Mouse (Mus musculus) frontal cortex, adult 2 months (tissue): ENCODE results near the gene Gart. TPM values are rescaled to one million over a fixed set of nuclear protein-coding genes. Genes with fewer than 3 reads are reported as not detected.

Experiments used
- DNase-seq, 2 experiments: peaks; one replicate each; pipeline ENCODE4 v3.0.0; 2022; ENCODE audit warnings: low spot score in 1 of 2; ENCODE audit errors: extremely low spot score in 1 of 2
- polyA plus RNA-seq: library from polyadenylated mRNA; depleted of rRNA; stranded (reverse); fragments of >200 nt; gene quantifications from 2 replicates; pipeline ENCODE4 v1.2.3, GENCODE M21; 2012; rRNA removed

Gene Gart
- polyA plus RNA-seq: 32.0 and 35.5 TPM in 2 replicates

- DNase-seq: peak; percentile 84 to 94
Measured at GRCm38 (mm10) chr16:91646681-91647419, at the start of gene Gart. TSS of gene Gart (minus strand) at chr16:91646952.

GRCm38 (mm10) chr16:91695108-91695755, 48.5 kb upstream of the Gart start:
- no peak for DNase-seq

GRCm38 (mm10) chr16:91694455-91695084, 47.8 kb upstream of the Gart start:
- peak; percentile 33 to 80 for DNase-seq

- no peak for DNase-seq
Measured at GRCm38 (mm10) chr16:91689791-91690190, 43.0 kb upstream of the Gart start.

- DNase-seq: peak; percentile 71 to 94
Measured at GRCm38 (mm10) chr16:91688619-91689334, 42.0 kb upstream of the Gart start, which contains the start of gene Donson. TSS of gene Donson (minus strand) at chr16:91688770.

GRCm38 (mm10) chr16:91688023-91688618, 41.4 kb upstream of the Gart start:
- no peak for DNase-seq

- no peak for DNase-seq
Measured at GRCm38 (mm10) chr16:91686369-91686768, 39.6 kb upstream of the Gart start.

- no peak for DNase-seq
Measured at GRCm38 (mm10) chr16:91685526-91685925, 38.8 kb upstream of the Gart start.

GRCm38 (mm10) chr16:91680656-91681055, 33.9 kb upstream of the Gart start:
- DNase-seq: no peak

- DNase-seq: no peak
Measured at GRCm38 (mm10) chr16:91678147-91678911, 31.6 kb upstream of the Gart start.

GRCm38 (mm10) chr16:91674500-91674899, 27.7 kb upstream of the Gart start:
- DNase-seq: no peak

GRCm38 (mm10) chr16:91663795-91664194, 17.0 kb upstream of the Gart start:
- DNase-seq: no peak

- peak in 1 of 2 experiments; percentile 59 for DNase-seq
Measured at GRCm38 (mm10) chr16:91662336-91662735, 15.6 kb upstream of the Gart start.

GRCm38 (mm10) chr16:91661397-91661796, 14.6 kb upstream of the Gart start:
- no peak for DNase-seq

GRCm38 (mm10) chr16:91659798-91660197, 13.0 kb upstream of the Gart start:
- DNase-seq: no peak

- DNase-seq: no peak
Measured at GRCm38 (mm10) chr16:91658471-91658870, 11.7 kb upstream of the Gart start.

- DNase-seq: no peak
Measured at GRCm38 (mm10) chr16:91657285-91657684, 10.5 kb upstream of the Gart start.

GRCm38 (mm10) chr16:91655285-91655684, 8.5 kb upstream of the Gart start:
- no peak for DNase-seq

- DNase-seq: no peak
Measured at GRCm38 (mm10) chr16:91652191-91652590, 5.4 kb upstream of the Gart start.

- no peak for DNase-seq
Measured at GRCm38 (mm10) chr16:91649781-91650180, 3.0 kb upstream of the Gart start.
